Mouse (Mus musculus): ENCODE results near the gene Arl13b. TPM values are rescaled to one million over a fixed set of nuclear protein-coding genes. Genes with fewer than 3 reads are reported as not detected.

Arl13b gene
- total RNA-seq, 2 experiments from 2014 or later, result 9.4 to 12.6 TPM

DNA sequence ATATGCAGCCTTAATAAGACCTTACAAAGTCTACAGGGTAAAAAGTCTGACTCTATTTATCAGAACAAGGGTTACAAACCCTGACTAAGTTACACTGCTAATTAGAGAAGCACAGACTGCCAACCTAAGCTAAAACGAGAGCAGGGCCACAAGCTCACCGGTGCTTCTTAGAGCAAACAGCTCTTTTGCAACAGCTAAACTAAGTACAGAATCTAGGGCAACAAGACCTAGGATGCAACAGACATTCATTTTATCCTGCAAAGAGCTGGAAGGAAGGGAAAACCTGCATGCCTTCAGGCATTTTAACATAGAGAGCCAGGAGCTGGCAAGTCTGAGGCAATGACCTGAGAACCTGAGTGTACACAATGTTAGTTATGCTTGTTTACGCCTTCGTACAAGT, 93.8 kb downstream of the Arl13b start:
- intact Hi-C loops (cut with DNase I), result no loop called here
- DNase-seq (ENCODE audit: extremely low spot score in 1 of 2, low spot score in 2 of 2), result no peak

GRCm38 (mm10) chr16:62745875-62746274, 101.0 kb downstream of the Arl13b start:
- intact Hi-C loops (cut with DNase I), result loop anchor here (10.0 kb wide), 1 partner anchor 231 kb away; no protein-coding TSS in a partner anchor
- no peak for DNase-seq (ENCODE audit: extremely low spot score in 1 of 2, low spot score in 2 of 2)

Small RNAs within 50 kb of the gene (microRNA-seq; reads per million reads assigned to microRNA genes)
- not detected for gene Gm25986

Other genes starting within 250 kb of the Arl13b start
- 10 to 100 TPM in 1 of 2 experiments, 1 to 10 TPM in 1; 9.9 to 16.0 TPM for gene Nsun3, start 60.2 kb downstream of the Arl13b start, total RNA-seq (2021)
- not detected for gene Stx19, start 32.4 kb downstream of the Arl13b start, total RNA-seq (2021)
- gene Pros1, start 7.3 kb upstream of the Arl13b start, total RNA-seq (2021), result 1 to 10 TPM; 8.4 to 8.5 TPM